Mouse (Mus musculus) adrenal gland, postnatal 25 days (tissue): Measurements from ENCODE around the gene Kbtbd7. TPM values are rescaled to one million over a fixed set of nuclear protein-coding genes. Genes with fewer than 3 reads are reported as not detected.
"Not testable (repeated sequence)": the region's sequence is repeated elsewhere in the genome, so short reads cannot be mapped to it uniquely, and the experiment has no call there.

ENCODE experiments used
- DNase-seq: peaks from one replicate; pipeline ENCODE4 v3.0.0; 2021; ENCODE audit warnings: mixed read lengths
- long read RNA-seq: library from polyadenylated mRNA; stranded (forward); transcript quantifications from one replicate; pipeline ENCODE4 v2.0.0, GENCODE M21; 2021
- total RNA-seq: library from RNA; stranded (reverse); gene quantifications from 2 replicates; pipeline ENCODE4 v1.2.3, GENCODE M21; 2021

Kbtbd7 gene
- 10.0 and 10.8 TPM in 2 replicates for total RNA-seq
- long read RNA-seq, full-length matches to known transcripts: 11 of 11 reads
- long read RNA-seq, partial matches to known transcripts: 0 of 11 reads
- long read RNA-seq, other reads (novel, unspliced or antisense): 0 of 11 reads

GRCm38 (mm10) chr14:79425979-79426729 lies at the start of gene Kbtbd7:
Gene Kbtbd7 (plus strand): TSS chr14:79426511.
- peak; percentile 90 for DNase-seq

GRCm38 (mm10) chr14:79377041-79377440 lies 49.3 kb upstream of the Kbtbd7 start:
- DNase-seq: no peak

GRCm38 (mm10) chr14:79383120-79383519 lies 43.2 kb upstream of the Kbtbd7 start:
- DNase-seq: no peak

GRCm38 (mm10) chr14:79388304-79388703 lies 38.0 kb upstream of the Kbtbd7 start:
- DNase-seq: no peak

GRCm38 (mm10) chr14:79389438-79390264 lies 36.7 kb upstream of the Kbtbd7 start:
- DNase-seq: no peak

GRCm38 (mm10) chr14:79390265-79390926 lies 35.9 kb upstream of the Kbtbd7 start, which contains the start of gene Naa16:
Gene Naa16 (minus strand): TSS chr14:79390778.
- peak; percentile 97 for DNase-seq

- DNase-seq: no peak
These were observed 33.0 kb upstream of the Kbtbd7 start for GRCm38 (mm10) chr14:79393289-79393688.

- peak; percentile 7 for DNase-seq
These were observed 31.7 kb upstream of the Kbtbd7 start for GRCm38 (mm10) chr14:79394564-79394963.

GRCm38 (mm10) chr14:79397321-79398122 lies 28.8 kb upstream of the Kbtbd7 start, which contains the start of gene Mtrf1:
Gene Mtrf1 (plus strand): TSS chr14:79397772.
- DNase-seq: peak; percentile 37

- DNase-seq: no peak
These were observed 18.7 kb upstream of the Kbtbd7 start for GRCm38 (mm10) chr14:79407641-79408040.

GRCm38 (mm10) chr14:79409278-79409830 lies 17.0 kb upstream of the Kbtbd7 start:
- no peak for DNase-seq

- no peak for DNase-seq
These were observed 15.6 kb upstream of the Kbtbd7 start for GRCm38 (mm10) chr14:79410662-79411061.

- DNase-seq: no peak
These were observed 13.2 kb upstream of the Kbtbd7 start for GRCm38 (mm10) chr14:79413121-79413520.

GRCm38 (mm10) chr14:79420083-79420685 lies 6.1 kb upstream of the Kbtbd7 start:
- no peak for DNase-seq

GRCm38 (mm10) chr14:79426730-79427365 lies 537 bp downstream of the Kbtbd7 start:
- not testable (repeated sequence) for DNase-seq

GRCm38 (mm10) chr14:79434068-79434467 lies 7.8 kb downstream of the Kbtbd7 start:
- no peak for DNase-seq

GRCm38 (mm10) chr14:79440655-79441054 lies 14.3 kb downstream of the Kbtbd7 start:
- no peak for DNase-seq

GRCm38 (mm10) chr14:79441441-79441840 lies 15.1 kb downstream of the Kbtbd7 start:
- DNase-seq: no peak

GRCm38 (mm10) chr14:79444601-79445000 lies 18.3 kb downstream of the Kbtbd7 start:
- DNase-seq: no peak

- no peak for DNase-seq
These were observed 18.8 kb downstream of the Kbtbd7 start for GRCm38 (mm10) chr14:79445055-79445620.
